Mouse (Mus musculus) liver, embryonic 14.5 days (tissue): ENCODE results near the gene Serpina7. TPM values are rescaled to one million over a fixed set of nuclear protein-coding genes. Genes with fewer than 3 reads are reported as not detected.

Experiments
- ATAC-seq: fragments of 200-750 bp; cut with Nextera tagmentation; 2 replicates; pipeline ENCODE4 v1.8.0; 2017; ENCODE audit warnings: moderate number of reproducible peaks, mild to moderate bottlenecking, moderate library complexity; ENCODE audit not compliant: insufficient read depth
- DNase-seq, 3 experiments: peaks; one replicate each; pipeline ENCODE4 v3.0.0-alpha.2; 2012 to 2013; ENCODE audit warnings: low read depth in 3 of 3, low spot score in 3 of 3
- H3K27ac ChIP-seq: fragments of 300-500 bp; sonication (generic); 2 replicates; pipeline ENCODE4 v1.5.1; 2014; ENCODE audit warnings: moderate library complexity, mild to moderate bottlenecking, control low read depth, inconsistent platforms
- H3K27me3 ChIP-seq: fragments of 300-500 bp; sonication (generic); 2 replicates; pipeline ENCODE4 v1.6.1; 2014; ENCODE audit warnings: mild to moderate bottlenecking, low read length, moderate library complexity; ENCODE audit not compliant: control insufficient read depth, insufficient read depth
- H3K36me3 ChIP-seq: fragments of 300-500 bp; sonication (generic); replicated peaks from 2 replicates; pipeline ENCODE4 v1.6.1; 2014; ENCODE audit warnings: low read depth; ENCODE audit not compliant: control insufficient read depth, insufficient read depth
- H3K4me1 ChIP-seq, 2 experiments: fragments of 200-500 bp in 1 of 2; fragments of 300-500 bp in 1 of 2; sonication (generic) in 1 of 2; replicated peaks; 2 replicates each; pipeline ENCODE4 v1.6.1; 2012 to 2014; ENCODE audit warnings: antibody characterized with exemption in 1 of 2, inconsistent platforms in 1 of 2, low read length in 1 of 2; ENCODE audit not compliant: control insufficient read depth in 2 of 2, insufficient read depth in 2 of 2
- H3K4me2 ChIP-seq: fragments of 300-500 bp; sonication (generic); 2 replicates; pipeline ENCODE4 v1.6.1; 2014; ENCODE audit warnings: low read depth, mild to moderate bottlenecking, control low read depth, moderate library complexity
- H3K4me3 ChIP-seq, 2 experiments: fragments of 200-500 bp in 1 of 2; fragments of 300-500 bp in 1 of 2; sonication (generic) in 1 of 2; 2 replicates each; pipeline ENCODE4 v1.5.1; 2012 to 2014; ENCODE audit warnings: low read depth in 2 of 2, low read length in 2 of 2, mild to moderate bottlenecking in 2 of 2, control low read depth in 1 of 2, inconsistent platforms in 1 of 2, moderate library complexity in 1 of 2; ENCODE audit not compliant: insufficient read depth in 1 of 2
- H3K9ac ChIP-seq: fragments of 300-500 bp; sonication (generic); replicated peaks from 2 replicates; pipeline ENCODE4 v1.6.1; 2014; ENCODE audit warnings: mild to moderate bottlenecking, control low read depth, moderate library complexity
- H3K9me3 ChIP-seq: fragments of 300-500 bp; sonication (generic); 2 replicates; pipeline ENCODE4 v1.6.1; 2016; ENCODE audit warnings: low read length, mixed read lengths; ENCODE audit not compliant: control insufficient read depth
- CTCF ChIP-seq: IDR thresholded peaks from 2 replicates; pipeline ENCODE4 v1.5.1; 2016; ENCODE audit warnings: antibody characterized with exemption, low read depth, control low read depth
- EP300 ChIP-seq: IDR thresholded peaks from 2 replicates; pipeline ENCODE4 v1.6.1; 2016; ENCODE audit warnings: antibody characterized with exemption, low read depth
- WGBS: fragments of 180-500 bp; shearing (Covaris S2); extraction: QIAGEN DNeasy Blood & Tissue Kit; methylation state at CpG from one replicate; pipeline ENCODE4 v1.1.7; 2014; ENCODE audit not compliant: insufficient replicate concordance; 5-methylcytosine and 5-hydroxymethylcytosine counted together
- polyA plus RNA-seq, 2 experiments: library from polyadenylated mRNA; depleted of rRNA in 1 of 2; stranded (reverse) in 1 of 2; unstranded in 1 of 2; fragments of >200 nt; fragmentation: Nextera tagmentation in 1 of 2; extraction: Ambion mirVana in 1 of 2; gene quantifications; 2 replicates each; pipeline versions ENCODE4 v1.2.1 to v1.2.3; 2012 to 2014

The Serpina7 gene
- polyA plus RNA-seq, 2 experiments, result 2.6 to 8.5 TPM

- H3K4me3 ChIP-seq, result no peak overlapping the region
- no peaks in the 10 kb centered on the region for H3K36me3 ChIP-seq
- no peaks in the 10 kb centered on the region for H3K27me3 ChIP-seq
- 50% methylated on average over 5 of the region's 5 CpGs for WGBS
- no peak overlapping the region for H3K9ac ChIP-seq
- TF ChIP-seq CTCF (no peak), EP300 (no peak)
- ATAC-seq (no peak), DNase-seq (no peak)
- H3K4me1 ChIP-seq, result no peaks in the 10 kb centered on the region
- H3K27ac ChIP-seq, result no peak overlapping the region
- no peaks in the 10 kb centered on the region for H3K9me3 ChIP-seq
- no peak overlapping the region for H3K4me2 ChIP-seq
These were observed 21.0 kb downstream of the Serpina7 start for GRCm38 (mm10) chrX:139064078-139064477.

DNA sequence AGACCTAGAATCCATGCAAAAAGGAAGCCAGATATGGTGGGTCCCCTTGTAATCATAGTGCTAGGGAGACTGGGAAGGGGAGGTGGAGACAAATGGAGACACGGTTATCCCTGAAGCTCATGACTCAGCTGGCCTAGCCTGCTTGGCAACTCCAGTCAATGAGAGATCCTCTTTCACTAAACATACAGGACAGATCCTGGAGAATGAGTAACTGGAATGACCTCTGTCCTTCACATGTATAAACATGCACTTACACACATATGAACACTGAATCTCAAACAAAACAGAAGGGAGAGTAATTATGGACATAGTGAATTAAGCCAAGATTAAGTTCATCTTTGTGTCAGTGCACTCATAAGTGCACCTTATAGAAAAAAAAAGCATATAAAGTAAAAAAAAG, 31.9 kb downstream of the Serpina7 start:
- H3K9me3 ChIP-seq, result no peaks in the 10 kb centered on the region
- no peak overlapping the region for H3K4me2 ChIP-seq
- TF ChIP-seq EP300 (no peak), CTCF (no peak)
- no peaks in the 10 kb centered on the region for H3K4me1 ChIP-seq
- no peak overlapping the region for H3K4me3 ChIP-seq
- no peak overlapping the region for H3K9ac ChIP-seq
- H3K36me3 ChIP-seq, result no peaks in the 10 kb centered on the region
- 50% methylated on average over 1 of the region's 1 CpGs for WGBS
- DNase-seq (no peak), ATAC-seq (no peak)
- H3K27me3 ChIP-seq, result no peaks in the 10 kb centered on the region
- H3K27ac ChIP-seq, result no peak overlapping the region

DNA sequence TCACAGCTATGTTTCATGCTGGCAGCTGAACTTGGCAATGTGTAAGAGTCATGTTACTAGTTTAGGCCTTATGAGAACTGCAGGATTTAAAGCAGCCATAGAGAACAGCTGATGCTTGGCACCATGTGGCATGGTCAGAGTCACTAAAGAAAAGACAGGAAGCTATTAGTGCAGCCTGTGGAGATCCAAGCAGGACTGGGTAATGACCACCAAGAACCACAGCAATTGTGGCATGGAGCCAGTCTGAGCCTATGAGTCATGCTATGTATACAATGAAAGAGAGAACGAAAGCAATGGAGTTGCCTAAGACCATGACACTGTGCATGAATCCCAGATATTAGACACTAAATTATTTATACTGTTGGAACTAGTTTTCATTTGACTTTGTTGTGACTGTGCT, 33.1 kb downstream of the Serpina7 start:
- Histone ChIP-seq H3K9ac (no peak overlapping the region), H3K9me3 (no peaks in the 10 kb centered on the region), H3K4me1 (no peaks in the 10 kb centered on the region), H3K27ac (no peak overlapping the region), H3K4me2 (no peak overlapping the region), H3K27me3 (no peaks in the 10 kb centered on the region), H3K36me3 (no peaks in the 10 kb centered on the region), H3K4me3 (no peak overlapping the region)
- TF ChIP-seq EP300 (no peak), CTCF (no peak)
- DNase-seq (no peak), ATAC-seq (no peak)
- WGBS, result 41% methylated on average over 1 of the region's 1 CpGs

GRCm38 (mm10) chrX:139041148-139041547, 43.9 kb downstream of the Serpina7 start:
- no peaks in the 10 kb centered on the region for H3K36me3 ChIP-seq
- H3K27ac ChIP-seq, result no peak overlapping the region
- DNase-seq, result no peak
- H3K9me3 ChIP-seq, result no peaks in the 10 kb centered on the region
- no peaks in the 10 kb centered on the region for H3K4me1 ChIP-seq
- no peak overlapping the region for H3K4me2 ChIP-seq
- H3K27me3 ChIP-seq, result no peaks in the 10 kb centered on the region
- WGBS, result 59% methylated on average over 1 of the region's 1 CpGs
- H3K4me3 ChIP-seq, result no peak overlapping the region
- no peak overlapping the region for H3K9ac ChIP-seq
- TF ChIP-seq EP300 (no peak), CTCF (no peak)
- no peak for ATAC-seq

GRCm38 (mm10) chrX:139039314-139039713, 45.7 kb downstream of the Serpina7 start:
- DNase-seq (peak in 2 of 3 experiments; percentile 1 to 3), ATAC-seq (peak; percentile 21; the same call in 1 of the 2 replicates)
- Histone ChIP-seq H3K27ac (no peak overlapping the region), H3K9ac (no peak overlapping the region), H3K4me3 (no peak overlapping the region), H3K36me3 (no peaks in the 10 kb centered on the region), H3K27me3 (no peaks in the 10 kb centered on the region), H3K4me2 (no peak overlapping the region), H3K9me3 (no peaks in the 10 kb centered on the region), H3K4me1 (no peaks in the 10 kb centered on the region)
- 31% methylated on average over 2 of the region's 2 CpGs for WGBS
- TF ChIP-seq CTCF (no peak), EP300 (no peak)
